Comparison of ENCODE assay signal across 14 mouse cellular contexts in the genomic region with DNA sequence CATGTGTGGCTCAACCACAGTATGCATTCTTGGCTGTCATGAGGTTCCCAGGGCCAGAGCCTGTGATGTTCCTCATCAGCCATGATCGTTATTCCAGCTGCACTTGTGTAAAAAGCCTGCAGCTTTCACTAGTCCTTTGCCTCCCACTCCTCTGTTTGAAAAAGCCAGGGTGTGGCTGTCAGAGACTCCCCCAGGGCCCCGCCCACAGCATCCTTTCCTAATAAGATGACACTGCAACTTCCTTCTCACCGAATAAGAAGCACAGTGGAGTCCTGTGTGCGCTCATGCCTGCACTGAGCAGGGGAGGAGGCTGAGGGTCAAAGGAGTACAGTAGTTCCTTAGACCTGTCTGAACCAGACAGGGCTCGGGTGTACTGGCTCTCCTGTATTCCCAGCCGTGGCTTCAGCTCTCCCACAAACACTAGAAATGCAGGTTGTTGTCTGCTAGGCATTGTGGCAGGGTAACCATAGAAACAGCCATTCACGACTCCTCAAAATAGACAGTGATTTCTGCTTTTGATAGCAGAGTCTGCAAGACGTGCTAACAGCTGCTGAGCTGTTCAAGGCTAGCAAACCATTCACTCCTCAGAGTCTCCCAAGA. TPM values are rescaled to one million over a fixed set of nuclear protein-coding genes. Genes with fewer than 3 reads are reported as not detected.
DNase-seq lines count a peak whose midpoint lies in the region; ATAC-seq and TF ChIP-seq lines count a peak whose summit lies in the region.
"Had no signal": no experiment of that assay in that cellular context is flagged by ENCODE, and none has a peak within 500 bp of the region (broad histone marks: within the 10 kb centered on the region; RNA-seq: fewer than 3 reads in every experiment).

No protein-coding gene starts in this region.

- no peaks in the 10 kb centered on the region for H3K36me3 ChIP-seq in ES-Bruce4 (ENCODE audit: control insufficient read depth, insufficient read depth, low read length, poor library complexity, severe bottlenecking)
- H3K36me3 ChIP-seq in midbrain, embryonic 13.5 days: no peaks in the 10 kb centered on the region

- H3K4me2 ChIP-seq in midbrain, embryonic 13.5 days (replicated peaks): no peak overlapping the region

- no peak for TF ChIP-seq POLR2A in ES-Bruce4 (IDR thresholded peaks at IDR 0.05; ENCODE audit: insufficient read depth, low read length)

- no peak overlapping the region for H3K9ac ChIP-seq in ES-Bruce4 (ENCODE audit: low read depth, poor library complexity, severe bottlenecking)
- 0 out of 2 replicates have a peak overlapping the region, but pooled peaks have one; percentile 29 for H3K9ac ChIP-seq in midbrain, embryonic 13.5 days (replicated peaks)

- TF ChIP-seq CTCF in ES-Bruce4 (IDR thresholded peaks at IDR 0.05; ENCODE audit: low read depth, low read length): no peak

- TF ChIP-seq EP300 in ES-Bruce4 (IDR thresholded peaks at IDR 0.05; ENCODE audit: insufficient read depth, low read depth, low read length): 0 out of 2 replicates have a peak, but pooled peaks have one; percentile 10

- no peaks in the 10 kb centered on the region for H3K9me3 ChIP-seq in ES-Bruce4 (replicated peaks; ENCODE audit: control insufficient read depth, insufficient read depth, low read length, poor library complexity, severe bottlenecking)
- no peaks in the 10 kb centered on the region for H3K9me3 ChIP-seq in midbrain, embryonic 13.5 days

- no peak overlapping the region for H3K27ac ChIP-seq in ES-Bruce4 (ENCODE audit: insufficient read depth, low read length)
- peak overlapping the region; percentile 75 for H3K27ac ChIP-seq in midbrain, embryonic 13.5 days

- DNase-seq in frontal cortex, adult 2 months (ENCODE audit: extremely low spot score in 1 of 2, low spot score in 1 of 2): peak; percentile 77 to 81
- DNase-seq in frontal cortex, postnatal 25 days (ENCODE audit: low spot score in 2 of 2): no peak
- DNase-seq in gastrocnemius, adult 8-10 months (ENCODE audit: low spot score in 2 of 2): no peak
- no peak for DNase-seq in cerebellum, adult 18-20 months
- DNase-seq: B cell, adult 2 months; cerebellum, adult 11-12 months; heart, postnatal 36 days; liver had no signal

- 0 out of 2 replicates have a peak, but pooled peaks have one; percentile 9 for ATAC-seq in granulocyte monocyte progenitor cell, adult 5-6 weeks (replicated peaks; ENCODE audit: poor library complexity, severe bottlenecking)
- peak; percentile 49 for ATAC-seq in midbrain, embryonic 13.5 days
- no peak for ATAC-seq in megakaryocyte progenitor cell, adult 5-6 weeks (replicated peaks; ENCODE audit: poor library complexity)
- ATAC-seq: activated CD4-positive, CD25-positive, alpha-beta regulatory T cell, adult 4 months had no signal

- peaks cover 5% of the 10 kb centered on the region for H3K4me1 ChIP-seq in ES-Bruce4 (ENCODE audit: control insufficient read depth, insufficient read depth, low read length)
- H3K4me1 ChIP-seq in midbrain, embryonic 13.5 days (replicated peaks): peaks cover 17% of the 10 kb centered on the region

- no peaks in the 10 kb centered on the region for H3K27me3 ChIP-seq in ES-Bruce4 (ENCODE audit: control insufficient read depth, insufficient read depth, low read length, poor library complexity, severe bottlenecking)
- 0 out of 2 replicates have a peak, but pooled peaks cover 9% of the 10 kb centered on the region for H3K27me3 ChIP-seq in midbrain, embryonic 13.5 days

- no peak overlapping the region for H3K4me3 ChIP-seq in ES-Bruce4 (ENCODE audit: low read depth, low read length)
- no peak overlapping the region for H3K4me3 ChIP-seq in midbrain, embryonic 13.5 days (replicated peaks)
- H3K4me3 ChIP-seq: erythroblast, embryonic 14.5 days had no signal

- 34% methylated on average over 8 of the region's 8 CpGs for WGBS in midbrain, embryonic 13.5 days

RNA-seq across cellular contexts. Expression of gene Wfs1, which starts 43.8 kb away (rescaled TPM):
- 56.5 and 65.1 TPM in 2 replicates for polyA plus RNA-seq in frontal cortex, adult 2 months (2012; rRNA removed)
- 10.1 and 11.3 TPM in 2 replicates for polyA plus RNA-seq in ES-Bruce4 (2011; ENCODE audit: insufficient read depth, insufficient read length, low read depth, missing spikeins)
- 6.1 and 6.6 TPM in 2 replicates for total RNA-seq in granulocyte monocyte progenitor cell, adult 5-6 weeks (2014; fragmentation: Nextera tagmentation)
- total RNA-seq in granulocyte monocyte progenitor cell, adult 5-6 weeks (2017): 2.7 and 4.6 TPM in 2 replicates
- 6.3 and 6.5 TPM in 2 replicates for polyA plus RNA-seq in midbrain, embryonic 13.5 days (2015; fragmentation: Nextera tagmentation; extraction: Ambion mirVana)
- 10 to 100 TPM; 51.3 to 68.1 (median 58.9) TPM for total RNA-seq in gastrocnemius, adult 8-10 months (2022)
- total RNA-seq in megakaryocyte progenitor cell, adult 5-6 weeks (2015): 1.9 and 2.1 TPM in 2 replicates
- total RNA-seq in megakaryocyte progenitor cell, adult 5-6 weeks (2017): 0.78 and 2.0 TPM in 2 replicates

Comparison
In these comparisons a context has a peak if more than half of its experiments do, and no peak if none do; other contexts are left out.
1. DNase-seq: peak in frontal cortex, adult 2 months (2 of 2); none in frontal cortex, postnatal 25 days (0 of 2), gastrocnemius, adult 8-10 months (0 of 2) and cerebellum, adult 18-20 months (0 of 2).
2. RNA of gene Wfs1, which starts 43.8 kb away (total RNA-seq): 51.3 to 68.1 TPM in gastrocnemius, adult 8-10 months; 2.7 to 6.6 TPM in granulocyte monocyte progenitor cell, adult 5-6 weeks and 0.78 to 2.1 TPM in megakaryocyte progenitor cell, adult 5-6 weeks; every median in the first group is over 4 times any median in the second.